Mouse (Mus musculus): ENCODE data around the gene Crb1. TPM values are rescaled to one million over a fixed set of nuclear protein-coding genes. Genes with fewer than 3 reads are reported as not detected.
"Not testable (repeated sequence)": the region's sequence is repeated elsewhere in the genome, so short reads cannot be mapped to it uniquely, and the experiment has no call there.

Gene Crb1
- total RNA-seq (2021), result under 1 TPM in 1 of 2 experiments, not detected in 1; 0.02 TPM
- long read RNA-seq, experiment 1, result 0 reads
- long read RNA-seq, experiment 2, result 0 reads

GRCm38 (mm10) chr1:139376638-139377286 lies at the start of gene Crb1:
Crb1 (minus strand) TSS chr1:139377100.
- DNase-seq (ENCODE audit: low spot score), result no peak

- DNase-seq (ENCODE audit: low spot score), result no peak
Measured at GRCm38 (mm10) chr1:139425006-139425405, 48.1 kb upstream of the Crb1 start.

GRCm38 (mm10) chr1:139423931-139424330 lies 47.0 kb upstream of the Crb1 start:
- no peak for DNase-seq (ENCODE audit: low spot score)

- no peak for DNase-seq (ENCODE audit: low spot score)
Measured at GRCm38 (mm10) chr1:139422941-139423340, 46.0 kb upstream of the Crb1 start.

GRCm38 (mm10) chr1:139421875-139422791 lies 45.2 kb upstream of the Crb1 start, which contains the start of gene Zbtb41:
Zbtb41 (plus strand) TSS chr1:139422288.
- DNase-seq (ENCODE audit: low spot score), result peak; percentile 88

GRCm38 (mm10) chr1:139421521-139421874 lies 44.6 kb upstream of the Crb1 start:
- no peak for DNase-seq (ENCODE audit: low spot score)

- no peak for DNase-seq (ENCODE audit: low spot score)
Measured at GRCm38 (mm10) chr1:139413465-139413864, 36.6 kb upstream of the Crb1 start.

GRCm38 (mm10) chr1:139412365-139412764 lies 35.5 kb upstream of the Crb1 start:
- DNase-seq (ENCODE audit: low spot score), result not testable (repeated sequence)

GRCm38 (mm10) chr1:139407701-139408100 lies 30.8 kb upstream of the Crb1 start:
- DNase-seq (ENCODE audit: low spot score), result no peak

- DNase-seq (ENCODE audit: low spot score), result no peak
Measured at GRCm38 (mm10) chr1:139405766-139406165, 28.9 kb upstream of the Crb1 start.

- no peak for DNase-seq (ENCODE audit: low spot score)
Measured at GRCm38 (mm10) chr1:139396589-139396988, 19.7 kb upstream of the Crb1 start.

GRCm38 (mm10) chr1:139391747-139392146 lies 14.8 kb upstream of the Crb1 start:
- DNase-seq (ENCODE audit: low spot score), result no peak

GRCm38 (mm10) chr1:139379621-139379984 lies 2.7 kb upstream of the Crb1 start:
- no peak for DNase-seq (ENCODE audit: low spot score)

GRCm38 (mm10) chr1:139378861-139379620 lies 2.1 kb upstream of the Crb1 start:
- no peak for DNase-seq (ENCODE audit: low spot score)

GRCm38 (mm10) chr1:139375900-139376299 lies 1.0 kb downstream of the Crb1 start:
- no peak for DNase-seq (ENCODE audit: low spot score)

GRCm38 (mm10) chr1:139371341-139371740 lies 5.6 kb downstream of the Crb1 start:
- DNase-seq (ENCODE audit: low spot score), result no peak

GRCm38 (mm10) chr1:139348566-139348965 lies 28.3 kb downstream of the Crb1 start:
- no peak for DNase-seq (ENCODE audit: low spot score)

- no peak for DNase-seq (ENCODE audit: low spot score)
Measured at GRCm38 (mm10) chr1:139346602-139347371, 30.1 kb downstream of the Crb1 start.

- no peak for DNase-seq (ENCODE audit: low spot score)
Measured at GRCm38 (mm10) chr1:139346030-139346601, 30.8 kb downstream of the Crb1 start.

GRCm38 (mm10) chr1:139340178-139340859 lies 36.6 kb downstream of the Crb1 start:
- DNase-seq (ENCODE audit: low spot score), result no peak

All from gastrocnemius, adult 18-20 months (tissue).